Mouse (Mus musculus) neural tube, embryonic 14.5 days (tissue): ENCODE data around the gene Preb. TPM values are rescaled to one million over a fixed set of nuclear protein-coding genes. Genes with fewer than 3 reads are reported as not detected.

Experiments
- ATAC-seq: fragments of 200-750 bp; cut with Nextera tagmentation; 2 replicates; pipeline ENCODE4 v1.8.0; 2017; ENCODE audit warnings: low read depth, mild to moderate bottlenecking, moderate TSS enrichment, moderate library complexity
- H3K27ac ChIP-seq: fragments of 300-500 bp; sonication (generic); 2 replicates; pipeline ENCODE4 v1.5.1; 2014; ENCODE audit warnings: low read depth, mild to moderate bottlenecking, control low read depth, low read length, moderate library complexity, mixed read lengths
- H3K27me3 ChIP-seq: fragments of 300-500 bp; sonication (generic); 2 replicates; pipeline ENCODE4 v1.6.1; 2014; ENCODE audit warnings: low read length; ENCODE audit not compliant: control insufficient read depth, insufficient read depth
- H3K36me3 ChIP-seq: fragments of 300-500 bp; sonication (generic); 2 replicates; pipeline ENCODE4 v1.6.1; 2014; ENCODE audit warnings: low read length, mixed read lengths; ENCODE audit not compliant: control insufficient read depth, insufficient read depth
- H3K4me1 ChIP-seq: fragments of 300-500 bp; sonication (generic); 2 replicates; pipeline ENCODE4 v1.6.1; 2014; ENCODE audit warnings: low read length; ENCODE audit not compliant: control insufficient read depth, insufficient read depth
- H3K4me2 ChIP-seq: fragments of 300-500 bp; sonication (generic); 2 replicates; pipeline ENCODE4 v1.6.1; 2014; ENCODE audit warnings: mild to moderate bottlenecking, low read depth, low read length, control low read depth
- H3K4me3 ChIP-seq: fragments of 300-500 bp; sonication (generic); 2 replicates; pipeline ENCODE4 v1.5.1; 2014; ENCODE audit warnings: low read depth, low read length, control low read depth, mixed read lengths
- H3K9ac ChIP-seq: fragments of 300-500 bp; sonication (generic); replicated peaks from 2 replicates; pipeline ENCODE4 v1.6.1; 2014; ENCODE audit warnings: low read depth, mild to moderate bottlenecking, control low read depth, low read length, mixed read lengths
- H3K9me3 ChIP-seq: fragments of 300-500 bp; sonication (generic); 2 replicates; pipeline ENCODE4 v1.6.1; 2016; ENCODE audit warnings: low read length; ENCODE audit not compliant: control insufficient read depth
- WGBS: fragments of 180-500 bp; shearing (Covaris S2); extraction: QIAGEN DNeasy Blood & Tissue Kit; methylation state at CpG from one replicate; pipeline ENCODE4 v1.1.7; 2014; 5-methylcytosine and 5-hydroxymethylcytosine counted together
- polyA plus RNA-seq: library from polyadenylated mRNA; unstranded; fragments of >200 nt; fragmentation: Nextera tagmentation; extraction: Ambion mirVana; gene quantifications from 2 replicates; pipeline ENCODE4 v1.2.1, GENCODE M21; 2014

Gene Preb
- polyA plus RNA-seq, 1 experiment from 2014 or later, result 80.0 TPM

- Histone ChIP-seq H3K4me2 (peak overlapping the region; percentile 73), H3K27ac (peak overlapping the region; percentile 87; the same call in 1 of the 2 replicates), H3K36me3 (peaks cover 13% of the 10 kb centered on the region; the same call in 1 of the 2 replicates), H3K27me3 (no peaks in the 10 kb centered on the region), H3K4me1 (peaks cover 28% of the 10 kb centered on the region), H3K4me3 (peak overlapping the region; percentile 69), H3K9ac (peak overlapping the region; percentile 72; the same call in 1 of the 2 replicates), H3K9me3 (no peaks in the 10 kb centered on the region)
- no peak for ATAC-seq
- 54% methylated on average over 13 of the region's 13 CpGs for whole genome bisulfite sequencing
Observed at GRCm38 (mm10) chr5:30908426-30909299, 51.5 kb downstream of the Preb start.

GRCm38 (mm10) chr5:30907413-30908059, 52.6 kb downstream of the Preb start, which contains the start of gene Ost4:
Gene Ost4, minus strand, starts transcription at chr5:30907788.
- Histone ChIP-seq H3K27ac (peak within 1 kb of the TSS; percentile 87), H3K4me2 (peak within 1 kb of the TSS; percentile 73), H3K27me3 (no peaks in the 10 kb centered on the region), H3K9me3 (no peaks in the 10 kb centered on the region), H3K9ac (peak within 1 kb of the TSS; percentile 72), H3K4me1 (peaks cover 23% of the 10 kb centered on the region), H3K4me3 (peak within 1 kb of the TSS; percentile 69), H3K36me3 (peaks cover 22% of the 10 kb centered on the region)
- ATAC-seq, result peak; percentile 95
- WGBS, result under 1% methylated on average over 56 of the region's 58 CpGs

DNA sequence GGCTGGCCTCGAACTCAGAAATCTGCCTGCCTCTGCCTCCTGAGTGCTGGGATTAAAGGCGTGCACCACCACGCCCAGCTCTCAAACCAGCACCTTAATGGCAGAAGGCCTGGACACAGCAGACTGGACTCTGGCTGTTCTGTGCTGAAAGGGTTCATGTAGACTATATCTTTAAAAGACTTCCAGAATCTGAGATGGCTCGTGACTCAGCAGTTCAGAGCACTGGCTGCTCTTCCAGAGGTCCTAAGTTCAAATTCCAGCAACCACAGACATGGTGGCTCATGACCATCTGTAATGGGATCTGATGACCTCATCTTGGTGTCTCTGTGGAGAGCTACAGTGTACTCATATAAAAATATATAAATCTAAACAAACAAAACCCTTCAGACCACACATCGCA, 58.3 kb downstream of the Preb start:
- peaks cover 26% of the 10 kb centered on the region for H3K36me3 ChIP-seq
- no peak overlapping the region for H3K4me3 ChIP-seq
- no peak overlapping the region for H3K27ac ChIP-seq
- 91% methylated on average over 5 of the region's 5 CpGs for WGBS
- H3K4me2 ChIP-seq, result no peak overlapping the region
- no peaks in the 10 kb centered on the region for H3K27me3 ChIP-seq
- ATAC-seq, result no peak
- H3K4me1 ChIP-seq, result peaks cover 9% of the 10 kb centered on the region; the same call in 1 of the 2 replicates
- H3K9ac ChIP-seq, result no peak overlapping the region
- H3K9me3 ChIP-seq, result no peaks in the 10 kb centered on the region

Other genes with a start within 250 kb of the Preb start
- gene Dpysl5, start 248.8 kb downstream of the Preb start, polyA plus RNA-seq, result 178 and 203 TPM in 2 replicates
- gene Mapre3, start 145.7 kb downstream of the Preb start, polyA plus RNA-seq, result 129 and 140 TPM in 2 replicates
- 48.6 and 53.7 TPM in 2 replicates for gene Tmem214, start 92.3 kb downstream of the Preb start, polyA plus RNA-seq
- 27.7 and 29.2 TPM in 2 replicates for gene Agbl5, start 71.7 kb downstream of the Preb start, polyA plus RNA-seq
- 234 TPM in 2 replicates for gene Ost4, start 52.6 kb downstream of the Preb start, polyA plus RNA-seq
- gene Emilin1, start 47.0 kb downstream of the Preb start, polyA plus RNA-seq, result 3.5 and 22.9 TPM in 2 replicates
- 8.3 and 10.4 TPM in 2 replicates for gene Khk, start 38.9 kb downstream of the Preb start, polyA plus RNA-seq
- 60.9 and 76.4 TPM in 2 replicates for gene Cgref1, start 14.8 kb downstream of the Preb start, polyA plus RNA-seq
- gene Tcf23, start 8.3 kb upstream of the Preb start, polyA plus RNA-seq, result not detected in 2 replicates
- gene Atraid, start 88.0 kb upstream of the Preb start, polyA plus RNA-seq, result 186 and 189 TPM in 2 replicates
- 15.1 and 15.6 TPM in 2 replicates for gene Slc5a6, start 88.6 kb upstream of the Preb start, polyA plus RNA-seq
- 10.4 and 10.6 TPM in 2 replicates for gene Cad, start 94.4 kb upstream of the Preb start, polyA plus RNA-seq
- not detected in 2 replicates for gene Dnajc5g, start 145.9 kb upstream of the Preb start, polyA plus RNA-seq
- 39.8 and 48.3 TPM in 2 replicates for gene Slc30a3, start 147.9 kb upstream of the Preb start, polyA plus RNA-seq
- gene Trim54, start 156.4 kb upstream of the Preb start, polyA plus RNA-seq, result not detected in 2 replicates
- not detected in 2 replicates for gene Ucn, start 178.5 kb upstream of the Preb start, polyA plus RNA-seq
- 58.3 and 58.4 TPM in 2 replicates for gene Mpv17, start 193.9 kb upstream of the Preb start, polyA plus RNA-seq
- gene Gm29609, start 219.6 kb upstream of the Preb start, polyA plus RNA-seq, result 2.3 and 2.5 TPM in 2 replicates
- gene Gtf3c2, start 219.8 kb upstream of the Preb start, polyA plus RNA-seq, result 55.5 and 60.3 TPM in 2 replicates
- 102 and 111 TPM in 2 replicates for gene Snx17, start 232.9 kb upstream of the Preb start, polyA plus RNA-seq
- gene Eif2b4, start 233.1 kb upstream of the Preb start, polyA plus RNA-seq, result 78.6 and 79.0 TPM in 2 replicates
- 7.4 and 9.3 TPM in 2 replicates for gene Zfp513, start 241.9 kb upstream of the Preb start, polyA plus RNA-seq